ENCODE assay signal across 8 mouse cellular contexts in genomic region chr2:38368746-38369330, GRCm38 (mm10). TPM values are rescaled to one million over a fixed set of nuclear protein-coding genes. Genes with fewer than 3 reads are reported as not detected.
DNase-seq lines count a peak whose midpoint lies in the region; ATAC-seq and TF ChIP-seq lines count a peak whose summit lies in the region.

No protein-coding gene starts in this region.

- H3K9ac ChIP-seq in forebrain, postnatal 0 days, result no peak overlapping the region
- H3K9ac ChIP-seq in lung, embryonic 14.5 days, result no peak overlapping the region
- H3K9ac ChIP-seq in neural tube, embryonic 14.5 days (replicated peaks; ENCODE audit: low read depth, low read length), result no peak overlapping the region

- no peaks in the 10 kb centered on the region for H3K4me1 ChIP-seq in forebrain, postnatal 0 days (ENCODE audit: insufficient read depth)
- no peaks in the 10 kb centered on the region for H3K4me1 ChIP-seq in kidney, adult 2 months (ENCODE audit: control insufficient read depth, insufficient read depth, low read length)
- H3K4me1 ChIP-seq in lung, embryonic 14.5 days (ENCODE audit: insufficient read depth), result no peaks in the 10 kb centered on the region
- peaks cover 2% of the 10 kb centered on the region; the same call in 1 of the 2 replicates for H3K4me1 ChIP-seq in neural tube, embryonic 14.5 days (ENCODE audit: control insufficient read depth, insufficient read depth, low read length)

- peak; percentile 32 to 48 for DNase-seq in cerebellum, postnatal 25 days
- DNase-seq in cerebellum, adult 8-10 months, result no peak
- DNase-seq in adrenal gland, postnatal 10 days, result peak; percentile 70
- DNase-seq in forebrain, postnatal 0 days, result peak; percentile 50
- peak; percentile 57 for DNase-seq in kidney, adult 2 months
- peak; percentile 82 for DNase-seq in lung, embryonic 14.5 days
- no peak for DNase-seq in layer of hippocampus, postnatal 25 days (ENCODE audit: extremely low spot score in 1 of 2, low spot score in 1 of 2)

- no peak for TF ChIP-seq CTCF in forebrain, postnatal 0 days (IDR thresholded peaks at IDR 0.05; ENCODE audit: low read depth)
- no peak for TF ChIP-seq CTCF in kidney, adult 2 months (conservative IDR thresholded peaks at IDR 0.05; ENCODE audit: insufficient read depth, insufficient read length, low read depth, low read length)
- no peak for TF ChIP-seq CTCF in lung, embryonic 14.5 days (IDR thresholded peaks at IDR 0.05; ENCODE audit: low read depth)

- no peak overlapping the region for H3K27ac ChIP-seq in forebrain, postnatal 0 days (ENCODE audit: low read depth, low read length)
- no peak overlapping the region for H3K27ac ChIP-seq in kidney, adult 2 months (ENCODE audit: insufficient read depth, low read depth, low read length)
- H3K27ac ChIP-seq in lung, embryonic 14.5 days (ENCODE audit: low read depth), result no peak overlapping the region
- H3K27ac ChIP-seq in neural tube, embryonic 14.5 days (ENCODE audit: low read depth, low read length), result no peak overlapping the region

- H3K27me3 ChIP-seq in forebrain, postnatal 0 days (ENCODE audit: insufficient read depth, low read length), result no peaks in the 10 kb centered on the region
- H3K27me3 ChIP-seq in kidney, adult 2 months (replicated peaks; ENCODE audit: control insufficient read depth, insufficient read depth, low read length), result 0 out of 2 replicates have a peak, but pooled peaks cover 2% of the 10 kb centered on the region
- peaks cover 57% of the 10 kb centered on the region for H3K27me3 ChIP-seq in lung, embryonic 14.5 days (ENCODE audit: insufficient read depth, low read length)
- H3K27me3 ChIP-seq in neural tube, embryonic 14.5 days (ENCODE audit: control insufficient read depth, insufficient read depth, low read length), result peaks cover 56% of the 10 kb centered on the region

- H3K36me3 ChIP-seq in forebrain, postnatal 0 days (ENCODE audit: insufficient read depth), result 0 out of 2 replicates have a peak, but pooled peaks cover 3% of the 10 kb centered on the region
- H3K36me3 ChIP-seq in kidney, adult 2 months (ENCODE audit: control insufficient read depth, insufficient read depth, low read length), result no peaks in the 10 kb centered on the region
- no peaks in the 10 kb centered on the region for H3K36me3 ChIP-seq in lung, embryonic 14.5 days (ENCODE audit: insufficient read depth)
- H3K36me3 ChIP-seq in neural tube, embryonic 14.5 days (ENCODE audit: control insufficient read depth, insufficient read depth, low read length), result no peaks in the 10 kb centered on the region

- 36% methylated on average over 31 of the region's 31 CpGs for WGBS in forebrain, postnatal 0 days
- WGBS in kidney, adult 2 months, result 9% methylated on average over 31 of the region's 31 CpGs
- 4% methylated on average over 31 of the region's 31 CpGs for WGBS in lung, embryonic 14.5 days
- 6% methylated on average over 31 of the region's 31 CpGs for WGBS in neural tube, embryonic 14.5 days

- no peak for TF ChIP-seq POLR2A in kidney, adult 2 months (IDR thresholded peaks at IDR 0.05; ENCODE audit: low read depth, low read length)

- no peak overlapping the region for H3K4me3 ChIP-seq in forebrain, postnatal 0 days (ENCODE audit: low read depth, low read length)
- H3K4me3 ChIP-seq in kidney, adult 2 months (ENCODE audit: insufficient read depth, low read depth, low read length), result peak overlapping the region; percentile 25
- H3K4me3 ChIP-seq in lung, embryonic 14.5 days (ENCODE audit: low read depth, low read length), result peak overlapping the region; percentile 21
- no peak overlapping the region for H3K4me3 ChIP-seq in neural tube, embryonic 14.5 days (ENCODE audit: low read depth, low read length)

- 0 out of 2 replicates have a peak, but pooled peaks have one; percentile 14 for ATAC-seq in forebrain, postnatal 0 days
- ATAC-seq in lung, embryonic 14.5 days (ENCODE audit: insufficient read depth), result peak; percentile 80; the same call in 1 of the 2 replicates
- ATAC-seq in neural tube, embryonic 14.5 days (ENCODE audit: low read depth), result peak; percentile 69

- H3K4me2 ChIP-seq in forebrain, postnatal 0 days (ENCODE audit: low read depth), result peak overlapping the region; percentile 18; the same call in 1 of the 2 replicates
- H3K4me2 ChIP-seq in lung, embryonic 14.5 days, result peak overlapping the region; percentile 43
- H3K4me2 ChIP-seq in neural tube, embryonic 14.5 days (ENCODE audit: low read depth, low read length), result peak overlapping the region; percentile 17; the same call in 1 of the 2 replicates

- no peaks in the 10 kb centered on the region for H3K9me3 ChIP-seq in forebrain, postnatal 0 days (ENCODE audit: low read length)
- no peaks in the 10 kb centered on the region for H3K9me3 ChIP-seq in lung, embryonic 14.5 days (ENCODE audit: low read depth, low read length)
- no peaks in the 10 kb centered on the region for H3K9me3 ChIP-seq in neural tube, embryonic 14.5 days (ENCODE audit: control insufficient read depth, low read length)

RNA-seq across cellular contexts. Expression of gene Lhx2, which starts 29.8 kb away (rescaled TPM):
- 1 to 10 TPM in 1 of 2 experiments, under 1 TPM in 1; 0.91 to 1.5 TPM for total RNA-seq in adrenal gland, postnatal 10 days (2021)
- 82.8 and 87.6 TPM in 2 replicates for total RNA-seq in forebrain, postnatal 0 days (2014; rRNA removed)
- polyA plus RNA-seq in forebrain, postnatal 0 days (2015; fragmentation: Nextera tagmentation; extraction: Ambion mirVana), result 43.5 and 45.9 TPM in 2 replicates
- 0.08 and 0.10 TPM in 2 replicates for polyA plus RNA-seq in kidney, adult 2 months (2012; rRNA removed)
- 0.20 and 0.39 TPM in 2 replicates for polyA plus RNA-seq in lung, embryonic 14.5 days (2014; fragmentation: Nextera tagmentation; extraction: Ambion mirVana)
- polyA plus RNA-seq in neural tube, embryonic 14.5 days (2014; fragmentation: Nextera tagmentation; extraction: Ambion mirVana), result 0.84 and 1.2 TPM in 2 replicates
- total RNA-seq in layer of hippocampus, postnatal 25 days (2021), result 10 to 100 TPM; 96.0 to 98.3 TPM

Comparison
In these comparisons a context has a peak if more than half of its experiments do, and no peak if none do; other contexts are left out.
1. DNase-seq: peak in cerebellum, postnatal 25 days (2 of 2), adrenal gland, postnatal 10 days (single experiment), forebrain, postnatal 0 days (single experiment), kidney, adult 2 months (single experiment) and lung, embryonic 14.5 days (single experiment); none in cerebellum, adult 8-10 months (single experiment) and layer of hippocampus, postnatal 25 days (0 of 2).
2. ATAC-seq: peak in every context shown above with its lines; median percentile 80 in lung, embryonic 14.5 days; 69 in neural tube, embryonic 14.5 days; 14 in forebrain, postnatal 0 days.
3. H3K4me3 ChIP-seq: peak in kidney, adult 2 months (single experiment) and lung, embryonic 14.5 days (single experiment); none in forebrain, postnatal 0 days (single experiment) and neural tube, embryonic 14.5 days (single experiment).
4. RNA of gene Lhx2, which starts 29.8 kb away (polyA plus RNA-seq): 43.5 to 45.9 TPM in forebrain, postnatal 0 days; 0.84 to 1.2 TPM in neural tube, embryonic 14.5 days, 0.20 to 0.39 TPM in lung, embryonic 14.5 days and 0.08 to 0.10 TPM in kidney, adult 2 months; every median in the first group is over 10 times any median in the second.
5. Peak in every context shown above with its lines, with median percentiles within 50 percentile points of each other: H3K4me2 ChIP-seq.